Mouse (Mus musculus): ENCODE results near the gene Pxn. TPM values are rescaled to one million over a fixed set of nuclear protein-coding genes. Genes with fewer than 3 reads are reported as not detected.

Gene Pxn
- polyA plus RNA-seq, 2 experiments: 4.8 to 12.9 TPM

GRCm38 (mm10) chr5:115482390-115483265 lies 23.8 kb upstream of the Pxn start:
- no peak overlapping the region for H3K9ac ChIP-seq (replicated peaks)
- TF ChIP-seq CTCF (IDR thresholded peaks at IDR 0.05; ENCODE audit: low read depth) (no peak), EP300 (IDR thresholded peaks at IDR 0.05; ENCODE audit: low read depth) (no peak)
- ATAC-seq (ENCODE audit: insufficient read depth) (no peak), DNase-seq (ENCODE audit: low read depth in 3 of 3, low spot score in 3 of 3) (no peak)
- H3K27ac ChIP-seq: no peak overlapping the region
- H3K4me2 ChIP-seq (ENCODE audit: low read depth): no peak overlapping the region
- H3K9me3 ChIP-seq (ENCODE audit: control insufficient read depth, low read length): no peaks in the 10 kb centered on the region
- H3K4me3 ChIP-seq (ENCODE audit: insufficient read depth in 1 of 2, low read depth in 2 of 2, low read length in 2 of 2): no peak overlapping the region
- H3K36me3 ChIP-seq (replicated peaks; ENCODE audit: control insufficient read depth, insufficient read depth, low read depth): no peaks in the 10 kb centered on the region
- H3K27me3 ChIP-seq (ENCODE audit: control insufficient read depth, insufficient read depth, low read length): no peaks in the 10 kb centered on the region
- H3K4me1 ChIP-seq (replicated peaks; ENCODE audit: control insufficient read depth in 2 of 2, insufficient read depth in 2 of 2, low read length in 1 of 2): peaks cover 0 to 4% of the 10 kb centered on the region in 2 experiments; a peak in 2 of 4 replicates
- 75% methylated on average over 38 of the region's 38 CpGs for WGBS (ENCODE audit: insufficient replicate concordance)

GRCm38 (mm10) chr5:115483385-115483784 lies 23.1 kb upstream of the Pxn start:
- DNase-seq (ENCODE audit: low read depth in 3 of 3, low spot score in 3 of 3) (no peak), ATAC-seq (ENCODE audit: insufficient read depth) (no peak)
- H3K4me2 ChIP-seq (ENCODE audit: low read depth): no peak overlapping the region; the same call in 1 of the 2 replicates
- H3K4me1 ChIP-seq (replicated peaks; ENCODE audit: control insufficient read depth in 2 of 2, insufficient read depth in 2 of 2, low read length in 1 of 2): peaks cover 0 to 5% of the 10 kb centered on the region in 2 experiments; a peak in 3 of 4 replicates
- H3K27me3 ChIP-seq (ENCODE audit: control insufficient read depth, insufficient read depth, low read length): no peaks in the 10 kb centered on the region
- no peak overlapping the region for H3K4me3 ChIP-seq (ENCODE audit: insufficient read depth in 1 of 2, low read depth in 2 of 2, low read length in 2 of 2)
- WGBS (ENCODE audit: insufficient replicate concordance): 52% methylated on average over 6 of the region's 6 CpGs
- H3K27ac ChIP-seq: no peak overlapping the region
- H3K9me3 ChIP-seq (ENCODE audit: control insufficient read depth, low read length): no peaks in the 10 kb centered on the region
- no peaks in the 10 kb centered on the region for H3K36me3 ChIP-seq (replicated peaks; ENCODE audit: control insufficient read depth, insufficient read depth, low read depth)
- TF ChIP-seq CTCF (IDR thresholded peaks at IDR 0.05; ENCODE audit: low read depth) (peak; percentile 34), EP300 (IDR thresholded peaks at IDR 0.05; ENCODE audit: low read depth) (no peak)
- no peak overlapping the region for H3K9ac ChIP-seq (replicated peaks)

GRCm38 (mm10) chr5:115483947-115484920 lies 22.2 kb upstream of the Pxn start, which contains the start of gene Sirt4:
Sirt4 (minus strand) TSS chr5:115484725.
- peak within 1 kb of the TSS; percentile 78 for H3K9ac ChIP-seq (replicated peaks)
- peaks cover 3 to 10% of the 10 kb centered on the region in 2 experiments; a peak in 3 of 4 replicates for H3K4me1 ChIP-seq (replicated peaks; ENCODE audit: control insufficient read depth in 2 of 2, insufficient read depth in 2 of 2, low read length in 1 of 2)
- H3K4me2 ChIP-seq (ENCODE audit: low read depth): peak within 1 kb of the TSS; percentile 75
- DNase-seq (ENCODE audit: low read depth in 3 of 3, low spot score in 3 of 3) (peak; percentile 87 to 93 (median 92)), ATAC-seq (ENCODE audit: insufficient read depth) (peak; percentile 84)
- H3K27me3 ChIP-seq (ENCODE audit: control insufficient read depth, insufficient read depth, low read length): no peaks in the 10 kb centered on the region
- H3K27ac ChIP-seq: peak within 1 kb of the TSS; percentile 54
- H3K4me3 ChIP-seq (ENCODE audit: insufficient read depth in 1 of 2, low read depth in 2 of 2, low read length in 2 of 2): peak within 1 kb of the TSS; percentile 59 to 86
- H3K9me3 ChIP-seq (ENCODE audit: control insufficient read depth, low read length): no peaks in the 10 kb centered on the region
- no peak for TF ChIP-seq EP300 (IDR thresholded peaks at IDR 0.05; ENCODE audit: low read depth)
- TF ChIP-seq CTCF (IDR thresholded peaks at IDR 0.05; ENCODE audit: low read depth): no peak
- WGBS (ENCODE audit: insufficient replicate concordance): 7% methylated on average over 30 of the region's 30 CpGs
- H3K36me3 ChIP-seq (replicated peaks; ENCODE audit: control insufficient read depth, insufficient read depth, low read depth): no peaks in the 10 kb centered on the region

- peak overlapping the region; percentile 59 to 86; a peak in 3 of 4 replicates for H3K4me3 ChIP-seq (ENCODE audit: insufficient read depth in 1 of 2, low read depth in 2 of 2, low read length in 2 of 2)
- DNase-seq (ENCODE audit: low read depth in 3 of 3, low spot score in 3 of 3): no peak
- no peaks in the 10 kb centered on the region for H3K9me3 ChIP-seq (ENCODE audit: control insufficient read depth, low read length)
- no peaks in the 10 kb centered on the region for H3K36me3 ChIP-seq (replicated peaks; ENCODE audit: control insufficient read depth, insufficient read depth, low read depth)
- no peak for ATAC-seq (ENCODE audit: insufficient read depth)
- 53% methylated on average over 5 of the region's 5 CpGs for WGBS (ENCODE audit: insufficient replicate concordance)
- peak overlapping the region; percentile 78 for H3K9ac ChIP-seq (replicated peaks)
- peaks cover 3 to 10% of the 10 kb centered on the region in 2 experiments; a peak in 3 of 4 replicates for H3K4me1 ChIP-seq (replicated peaks; ENCODE audit: control insufficient read depth in 2 of 2, insufficient read depth in 2 of 2, low read length in 1 of 2)
- no peak for TF ChIP-seq CTCF (IDR thresholded peaks at IDR 0.05; ENCODE audit: low read depth)
- TF ChIP-seq EP300 (IDR thresholded peaks at IDR 0.05; ENCODE audit: low read depth): no peak
- H3K27ac ChIP-seq: peak overlapping the region; percentile 54
- no peaks in the 10 kb centered on the region for H3K27me3 ChIP-seq (ENCODE audit: control insufficient read depth, insufficient read depth, low read length)
- H3K4me2 ChIP-seq (ENCODE audit: low read depth): peak overlapping the region; percentile 75
These were observed 21.5 kb upstream of the Pxn start for GRCm38 (mm10) chr5:115484996-115485395.

All from liver, embryonic 14.5 days (tissue).